Mouse (Mus musculus): ENCODE data around the gene Psmd7.
A peak's percentile ranks its signal among the peaks of the same experiment; 100 is the strongest.

Psmd7 gene

DNA sequence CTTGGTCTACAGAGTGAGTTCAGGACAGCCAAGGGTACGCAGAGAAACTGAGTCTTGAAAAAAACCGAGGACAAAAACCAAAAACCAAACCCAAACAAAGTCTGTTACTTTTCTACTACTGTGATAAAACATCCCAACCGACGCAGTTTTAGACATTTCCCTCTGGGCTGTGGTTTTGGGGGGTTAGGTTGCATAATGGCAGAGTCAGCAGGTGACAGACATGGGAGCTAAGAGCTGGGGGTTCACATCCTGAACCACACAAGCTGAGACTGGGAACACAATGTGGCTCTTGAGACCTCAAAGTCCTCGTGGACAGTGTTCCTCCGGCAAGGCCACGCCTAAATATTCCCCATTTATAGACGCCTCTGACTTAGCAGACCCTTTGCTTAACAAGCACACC is 10.1 kb downstream of the Psmd7 start:
- no peak for DNase-seq (ENCODE audit: low spot score in 2 of 2)

DNA sequence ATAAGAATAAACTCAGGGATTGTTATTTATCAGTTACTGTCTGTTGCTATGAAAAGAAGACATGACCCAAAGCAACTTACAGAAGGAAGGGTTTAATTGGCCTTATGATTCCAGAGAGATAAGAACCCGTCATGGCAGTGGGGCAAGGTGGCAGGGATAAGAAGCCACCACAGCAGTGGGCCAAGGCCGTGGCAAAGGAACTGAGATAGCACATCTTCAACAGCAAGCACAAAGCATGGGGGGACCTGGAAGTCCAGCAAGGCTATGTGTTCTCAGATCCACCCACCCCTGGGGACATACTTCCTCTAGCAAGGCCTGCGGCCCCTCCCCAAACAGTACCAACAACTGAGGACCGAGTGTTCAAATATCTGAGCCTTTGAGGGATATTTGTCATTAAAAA is 10.6 kb downstream of the Psmd7 start:
- DNase-seq (ENCODE audit: low spot score in 2 of 2) = no peak

DNA sequence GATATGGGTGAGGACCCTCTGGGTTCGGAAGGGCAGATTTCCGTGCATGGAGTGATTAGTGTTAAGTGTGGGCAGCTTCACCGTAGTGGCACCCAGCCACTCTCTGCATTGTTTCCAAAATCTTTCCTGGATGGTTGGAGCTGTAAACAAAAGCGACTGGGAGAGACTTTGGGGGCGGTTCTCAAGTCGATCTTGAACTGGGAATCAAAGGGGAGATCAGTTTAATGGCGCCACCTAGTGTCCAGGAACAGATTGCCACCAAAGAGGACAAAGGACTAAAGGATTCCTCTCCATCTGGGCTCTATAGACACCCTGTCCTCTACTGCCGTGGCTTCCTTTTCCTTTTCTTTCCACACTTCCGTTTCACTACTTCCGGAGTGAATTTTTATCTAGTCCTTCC is 11.6 kb downstream of the Psmd7 start:
- DNase-seq (ENCODE audit: low spot score in 2 of 2) = peak; percentile 69 to 85

DNA sequence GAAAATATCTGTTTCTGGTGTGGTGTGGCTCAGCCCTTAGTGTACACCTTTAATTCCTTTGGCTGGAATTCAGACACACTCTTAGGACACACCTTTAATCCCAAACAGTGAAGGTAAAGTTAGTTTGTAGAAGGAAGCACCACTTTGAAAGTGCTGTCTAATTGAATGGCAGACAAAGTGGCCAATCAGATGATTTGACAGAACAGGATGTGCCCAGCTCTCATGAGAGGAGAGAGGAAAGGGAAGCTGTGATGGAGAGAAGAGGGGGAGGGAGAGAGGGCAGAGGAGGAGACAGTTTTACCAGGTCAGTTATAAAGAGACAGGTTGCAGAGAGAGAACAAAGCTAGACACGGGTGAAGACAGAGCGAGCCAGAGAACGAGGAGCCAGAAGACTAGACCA is 13.5 kb downstream of the Psmd7 start:
- DNase-seq (ENCODE audit: low spot score in 2 of 2) = no peak

DNA sequence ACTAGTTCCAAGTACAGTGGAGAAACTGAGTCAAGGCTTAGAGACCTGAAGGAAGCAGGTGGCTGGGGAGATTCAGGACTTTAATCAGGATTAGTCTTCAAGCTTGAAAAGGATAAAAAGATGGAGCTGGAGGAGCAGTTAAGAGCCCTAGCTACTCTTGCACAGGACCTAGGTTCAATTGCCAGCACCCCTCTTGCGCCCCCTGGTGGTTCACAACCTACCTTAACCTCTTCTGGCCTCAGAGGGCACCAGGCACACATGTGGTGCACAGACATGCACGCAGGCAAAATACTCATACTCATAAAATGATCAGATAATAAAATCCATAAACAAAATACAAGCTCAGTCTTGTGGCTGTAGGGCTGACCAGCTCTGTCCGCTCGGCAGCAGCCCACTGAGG is 15.8 kb downstream of the Psmd7 start:
- peak in 1 of 2 experiments; percentile 39 for DNase-seq (ENCODE audit: low spot score in 2 of 2)

DNA sequence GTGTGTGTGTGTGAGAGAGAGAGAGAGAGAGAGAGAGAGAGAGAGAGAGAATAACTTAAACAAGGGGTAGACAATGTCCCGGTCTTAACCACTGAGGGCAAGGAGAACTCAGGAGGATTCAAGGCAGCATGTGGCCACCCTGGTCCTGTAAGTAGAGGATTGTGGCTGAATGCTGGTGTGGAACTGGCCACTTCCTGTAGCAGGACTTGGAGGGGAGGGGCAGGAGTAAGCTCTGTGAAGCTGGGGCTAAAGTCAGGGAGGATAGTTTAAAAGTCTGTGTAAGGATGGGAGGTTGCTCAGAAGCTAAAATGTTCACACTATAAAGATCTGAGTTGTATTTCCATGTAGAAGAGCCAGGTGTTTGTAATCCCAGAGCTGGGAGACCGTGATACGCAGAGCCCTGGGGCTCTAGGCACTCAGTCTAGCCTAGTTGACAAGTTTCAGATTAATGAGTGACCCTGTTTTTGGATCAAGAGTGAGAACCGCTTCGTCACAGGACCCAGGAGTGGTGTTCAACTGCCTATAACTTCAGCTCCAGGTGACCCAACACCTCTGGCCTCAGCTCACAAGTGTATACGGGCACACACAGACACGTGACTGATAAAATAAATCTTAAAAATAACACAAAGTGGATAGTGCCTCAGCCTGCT is 16.7 kb downstream of the Psmd7 start:
- no peak for DNase-seq (ENCODE audit: low spot score in 2 of 2)

DNA sequence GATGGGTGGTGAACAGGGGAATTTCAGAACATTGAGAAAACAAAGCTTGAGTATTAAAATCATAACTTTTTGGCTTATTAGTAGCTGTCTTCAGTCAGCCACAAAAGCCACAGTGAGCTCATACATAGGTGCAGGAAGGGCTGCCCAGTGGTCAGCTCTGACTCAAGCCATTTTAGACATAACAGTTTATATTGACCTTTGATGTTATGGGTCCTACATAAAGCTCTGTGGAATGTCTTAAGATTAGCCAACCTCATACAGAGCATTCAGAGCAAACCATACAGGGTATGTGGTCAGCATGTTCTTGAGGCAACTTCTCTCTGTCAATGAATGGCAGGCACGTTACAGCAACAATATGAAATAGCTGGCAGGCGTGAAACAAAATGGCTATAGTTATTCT is 17.2 kb downstream of the Psmd7 start:
- DNase-seq (ENCODE audit: low spot score in 2 of 2) = no peak

DNA sequence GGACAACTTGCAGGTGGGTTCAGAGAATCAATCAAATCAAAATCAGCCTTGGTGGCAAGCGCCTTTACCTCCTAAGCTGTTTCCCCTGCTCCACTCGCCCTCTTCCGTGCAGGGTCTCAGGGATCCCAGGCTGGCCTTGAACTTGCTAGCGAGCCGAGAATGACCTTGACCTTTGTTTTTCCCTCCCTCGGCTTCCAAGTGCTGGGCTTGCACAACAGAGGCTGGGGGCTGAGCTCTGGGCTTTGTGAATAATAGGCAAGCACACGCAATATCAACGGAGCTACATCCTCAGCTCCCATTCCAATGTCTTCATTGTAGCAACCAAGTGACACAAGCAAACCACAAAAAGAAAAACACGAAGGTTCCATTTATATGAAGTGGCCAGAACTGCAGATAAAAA is 26.1 kb downstream of the Psmd7 start:
- no peak for DNase-seq (ENCODE audit: low spot score in 2 of 2)

DNA sequence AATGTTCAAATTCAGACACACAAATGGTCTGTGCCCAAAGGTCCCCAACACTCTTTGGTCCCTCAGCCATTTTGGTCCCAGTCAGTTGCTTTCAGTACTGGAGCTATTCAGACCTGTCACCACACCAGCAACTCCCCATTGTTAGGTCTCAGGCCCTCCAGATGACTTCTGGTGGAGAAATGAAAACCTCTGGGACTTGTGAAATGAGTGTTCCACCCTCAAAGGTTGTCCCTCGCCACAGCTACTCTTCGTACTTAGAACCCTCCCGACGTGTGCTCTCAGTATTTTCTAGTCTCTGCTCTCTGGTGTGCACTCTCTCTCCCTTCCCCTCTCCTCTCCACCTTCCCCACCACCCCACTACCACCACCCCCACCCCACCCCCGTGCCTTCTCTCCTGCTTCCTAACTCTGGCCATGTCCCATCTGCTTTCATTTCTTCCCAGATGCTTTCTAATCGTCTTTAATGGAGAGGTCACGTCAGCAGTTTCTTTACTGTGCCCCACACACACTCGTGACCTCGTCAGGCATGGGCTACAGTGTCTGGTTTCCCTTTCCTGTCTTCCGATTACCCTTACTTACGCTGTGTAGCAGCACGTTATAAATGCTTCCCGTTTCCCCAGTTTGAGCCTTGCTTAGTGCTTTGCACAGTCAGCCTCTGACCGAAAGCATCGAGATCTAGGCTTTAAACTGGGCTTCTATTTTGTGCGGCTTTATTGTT is 27.3 kb downstream of the Psmd7 start:
- DNase-seq (ENCODE audit: low spot score in 2 of 2) = no peak

DNA sequence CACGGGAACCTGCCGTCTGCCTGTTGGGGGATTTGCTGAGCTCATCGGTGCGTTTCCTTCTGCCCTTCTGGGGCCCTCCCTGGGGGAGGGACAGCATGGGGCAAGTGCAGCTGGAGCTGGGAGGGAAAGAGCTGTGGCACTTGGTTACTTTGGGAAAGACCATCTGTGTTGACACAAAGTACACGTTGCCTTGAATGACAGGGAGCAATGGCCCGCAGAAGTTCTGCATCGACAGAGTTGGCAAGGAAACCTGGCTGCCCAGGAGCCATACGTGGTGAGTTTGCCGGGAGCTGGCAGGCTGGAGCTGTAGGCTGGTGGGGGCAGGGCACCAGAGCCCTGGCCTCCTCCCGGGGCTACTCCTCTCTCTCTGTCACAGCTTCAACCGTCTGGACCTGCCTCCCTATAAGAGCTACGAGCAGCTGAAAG is 31.7 kb downstream of the Psmd7 start:
- no peak for DNase-seq (ENCODE audit: low spot score in 2 of 2)

DNA sequence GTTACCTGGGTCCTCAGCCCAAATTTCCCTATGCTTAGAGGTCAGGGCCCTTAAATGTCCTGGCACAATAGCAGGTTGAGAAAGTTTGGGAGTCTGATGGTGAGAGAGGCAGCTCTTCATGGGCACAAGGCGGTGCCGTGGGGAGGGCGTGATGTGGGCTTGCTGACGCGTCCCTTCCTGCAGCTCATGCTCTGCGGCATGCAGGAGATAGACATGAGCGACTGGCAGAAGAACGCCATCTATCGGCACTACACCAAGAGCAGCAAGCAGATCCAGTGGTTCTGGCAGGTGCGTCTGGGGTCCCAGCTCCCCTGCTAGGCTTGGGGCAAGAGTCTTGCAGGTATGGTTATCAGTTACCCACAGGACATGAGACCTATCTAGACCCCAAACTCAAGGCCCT is 33.0 kb downstream of the Psmd7 start:
- no peak for DNase-seq (ENCODE audit: low spot score in 2 of 2)

DNA sequence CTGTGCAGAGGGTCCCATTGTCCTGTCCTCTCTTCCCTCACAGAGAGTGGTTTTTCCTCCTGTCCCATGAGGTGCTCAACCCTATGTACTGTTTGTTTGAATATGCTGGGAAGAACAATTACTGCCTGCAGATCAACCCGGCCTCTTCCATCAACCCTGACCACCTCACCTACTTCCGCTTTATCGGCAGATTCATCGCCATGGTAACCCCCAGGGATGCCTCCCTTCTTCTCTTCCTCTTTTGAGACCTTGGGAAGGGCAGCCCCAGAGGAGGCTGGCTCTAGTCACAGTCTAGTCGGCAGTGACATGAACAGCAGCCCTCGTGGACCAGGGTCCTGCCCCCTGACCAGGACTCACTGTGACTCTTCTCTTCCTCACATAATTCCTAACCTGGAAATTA is 36.0 kb downstream of the Psmd7 start:
- DNase-seq (ENCODE audit: low spot score in 2 of 2) = no peak

DNA sequence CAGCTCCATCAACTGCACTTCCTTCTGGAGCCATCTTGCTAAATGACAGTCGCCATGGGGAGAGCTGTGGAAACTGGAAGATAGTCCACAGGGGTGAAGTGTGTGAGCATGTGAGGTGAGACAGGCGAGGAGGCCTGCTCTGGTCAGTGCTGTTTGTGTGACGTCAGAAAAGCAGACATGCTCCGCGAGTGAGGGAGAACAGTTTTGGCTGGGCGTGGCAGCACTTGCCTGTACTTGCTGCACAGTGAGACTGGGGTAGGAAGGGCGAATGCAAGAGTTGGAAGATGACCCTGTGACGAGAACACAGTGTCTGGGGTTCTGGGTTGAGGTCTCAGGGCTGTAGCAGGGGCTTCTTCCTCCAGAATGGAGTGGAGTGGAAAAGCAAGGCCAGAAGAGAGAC is 41.4 kb downstream of the Psmd7 start:
- DNase-seq (ENCODE audit: low spot score in 2 of 2) = no peak

DNA sequence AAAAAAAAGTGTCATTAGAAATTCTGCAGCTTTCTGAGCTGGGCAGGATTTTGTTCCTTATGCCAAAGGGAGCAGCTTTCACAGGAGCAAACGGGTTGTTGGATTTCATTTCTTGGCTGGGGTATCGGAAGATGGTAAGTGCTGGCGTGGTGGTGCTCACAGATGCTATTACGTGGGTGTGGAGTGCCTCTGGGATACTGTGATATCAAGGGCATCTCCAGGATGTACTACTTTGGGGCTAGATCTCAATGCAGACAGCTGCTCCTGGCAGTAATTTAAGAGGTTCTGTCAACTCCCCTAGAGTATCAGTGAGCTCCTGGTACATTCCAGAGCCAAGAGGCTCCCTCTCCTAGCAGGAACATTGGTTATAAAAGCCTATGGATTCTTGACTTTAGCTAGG is 42.1 kb downstream of the Psmd7 start:
- peak; percentile 28 to 43 for DNase-seq (ENCODE audit: low spot score in 2 of 2)

DNA sequence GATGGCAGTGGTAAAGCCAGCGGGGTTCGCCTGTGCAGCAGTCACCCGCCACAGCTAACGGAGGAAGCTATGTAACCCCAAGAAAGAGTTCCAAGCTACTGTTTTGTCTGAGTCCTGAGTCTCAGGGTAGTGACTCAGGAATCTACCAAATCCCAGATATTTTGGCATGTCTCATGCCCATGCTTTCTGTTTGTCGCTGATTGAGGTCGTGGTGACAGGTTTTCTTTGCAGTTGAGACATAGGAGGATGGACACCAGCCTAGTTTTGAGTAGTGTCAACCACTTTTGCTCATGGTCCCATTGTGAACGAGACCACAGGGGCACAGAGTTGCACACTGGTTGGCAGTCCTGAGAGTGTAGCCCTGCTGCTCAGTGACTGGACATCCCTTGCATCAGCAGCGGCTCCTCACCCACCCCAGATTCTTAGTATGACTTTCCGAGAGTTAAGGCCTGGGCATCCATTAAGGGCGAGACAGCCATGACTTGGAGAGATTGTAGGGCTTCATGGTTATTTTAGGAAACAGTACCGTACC is 42.6 kb downstream of the Psmd7 start:
- DNase-seq (ENCODE audit: low spot score in 2 of 2) = no peak

DNA sequence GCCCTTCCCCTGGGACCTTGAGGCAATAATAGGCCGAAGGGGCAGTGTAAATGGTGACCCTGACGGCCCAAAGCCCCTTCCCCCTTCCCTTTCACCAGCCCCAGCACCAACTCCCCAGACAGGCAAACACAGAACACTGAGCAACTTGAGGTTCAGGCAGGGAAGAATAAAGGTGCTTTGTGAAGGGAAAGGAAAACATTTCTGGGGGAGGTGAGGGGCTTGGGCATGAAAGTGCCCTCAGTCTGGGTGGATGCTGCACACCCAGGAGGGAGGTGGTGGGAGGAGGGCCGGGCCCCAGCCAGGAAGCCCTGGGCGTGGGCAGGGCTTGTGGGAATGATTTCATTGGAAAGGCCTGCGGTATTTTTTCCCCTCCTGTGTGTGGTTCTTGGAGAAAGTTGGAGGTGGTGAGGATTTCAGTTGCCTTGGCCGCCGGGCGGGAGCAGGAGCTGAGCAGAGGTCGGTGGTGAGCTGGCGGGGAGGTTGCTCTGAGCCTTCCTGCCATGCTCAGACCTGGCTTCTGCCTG is 43.6 kb downstream of the Psmd7 start:
- DNase-seq (ENCODE audit: low spot score in 2 of 2) = peak in 1 of 2 experiments; percentile 17

DNA sequence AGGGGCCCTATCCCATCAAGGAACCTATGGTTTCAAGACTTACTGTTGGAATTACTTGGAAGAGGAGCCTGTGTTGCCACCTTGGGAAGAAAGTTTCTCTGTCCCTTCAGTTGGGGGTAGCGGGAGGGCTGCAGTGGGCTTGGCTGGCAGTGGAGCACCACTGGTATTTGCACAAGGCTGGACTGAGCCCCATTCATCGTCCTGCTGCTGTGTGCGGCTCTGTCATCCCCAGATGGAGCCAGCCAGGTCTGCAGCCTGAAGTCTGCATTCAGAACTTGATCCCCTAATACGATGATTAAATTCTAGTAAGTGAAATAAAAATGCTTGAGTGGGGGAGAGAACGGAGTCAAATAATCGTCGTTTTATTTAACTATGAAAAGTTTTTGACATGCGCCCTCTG is 44.1 kb downstream of the Psmd7 start:
- no peak for DNase-seq (ENCODE audit: low spot score in 2 of 2)

DNA sequence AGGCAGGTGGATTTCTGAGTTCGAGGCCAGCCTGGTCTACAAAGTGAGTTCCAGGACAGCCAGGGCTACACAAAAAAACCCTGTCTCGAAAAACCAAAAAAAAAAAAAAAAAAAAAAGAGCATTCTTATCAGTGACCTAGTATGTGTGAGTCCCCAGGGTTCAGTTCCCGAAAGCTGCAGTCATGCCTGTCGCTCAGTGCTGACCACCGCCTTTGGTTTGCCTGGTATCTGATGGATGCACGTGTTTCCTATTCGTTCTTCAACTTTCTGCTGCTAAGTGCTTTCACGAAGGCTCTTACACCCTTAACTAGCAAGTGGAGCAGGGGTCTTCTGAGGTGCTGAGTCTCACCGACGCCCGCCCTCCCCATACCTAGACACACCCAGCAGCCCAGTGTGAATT is 44.5 kb downstream of the Psmd7 start:
- DNase-seq (ENCODE audit: low spot score in 2 of 2) = no peak

DNA sequence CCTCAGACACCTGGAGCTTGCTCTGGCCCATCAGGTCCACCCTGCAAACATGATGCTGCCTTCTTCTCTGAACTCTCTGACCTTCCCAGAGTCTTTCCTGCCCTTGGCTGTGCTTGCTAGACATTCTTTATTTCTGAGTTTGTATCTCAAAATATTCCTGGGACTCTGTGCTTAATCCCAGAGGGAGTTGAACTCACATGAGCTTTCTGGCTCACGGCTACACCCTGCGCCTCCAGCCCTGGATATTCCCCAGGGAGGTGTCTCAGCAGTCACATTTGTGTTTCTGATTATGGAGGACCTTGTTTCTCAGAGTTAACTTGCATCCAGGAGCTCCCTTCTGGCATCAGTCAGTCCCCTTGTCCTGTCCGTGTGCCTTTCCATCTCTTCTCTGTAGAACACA is 46.1 kb downstream of the Psmd7 start:
- no peak for DNase-seq (ENCODE audit: low spot score in 2 of 2)

DNA sequence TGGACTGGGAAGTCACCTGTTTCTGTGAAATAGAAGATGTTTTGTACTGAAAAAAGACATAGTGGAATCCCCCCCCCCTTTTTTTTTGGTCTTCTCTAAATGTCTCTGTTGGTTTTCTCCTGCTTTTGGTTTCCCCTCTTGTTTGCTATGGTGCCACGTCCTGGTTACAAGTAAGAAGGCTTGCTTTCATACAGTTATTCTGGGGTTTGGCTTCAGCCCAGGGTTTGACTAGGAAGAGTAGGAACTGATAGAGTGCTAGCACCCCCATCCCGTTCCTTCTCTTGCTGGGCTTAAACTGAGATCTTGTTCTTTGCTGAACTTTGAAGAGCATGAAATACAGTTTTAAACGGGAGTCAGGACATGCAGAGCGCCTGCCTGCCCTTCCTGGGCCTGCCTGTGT is 46.9 kb downstream of the Psmd7 start:
- DNase-seq (ENCODE audit: low spot score in 2 of 2) = no peak

DNA sequence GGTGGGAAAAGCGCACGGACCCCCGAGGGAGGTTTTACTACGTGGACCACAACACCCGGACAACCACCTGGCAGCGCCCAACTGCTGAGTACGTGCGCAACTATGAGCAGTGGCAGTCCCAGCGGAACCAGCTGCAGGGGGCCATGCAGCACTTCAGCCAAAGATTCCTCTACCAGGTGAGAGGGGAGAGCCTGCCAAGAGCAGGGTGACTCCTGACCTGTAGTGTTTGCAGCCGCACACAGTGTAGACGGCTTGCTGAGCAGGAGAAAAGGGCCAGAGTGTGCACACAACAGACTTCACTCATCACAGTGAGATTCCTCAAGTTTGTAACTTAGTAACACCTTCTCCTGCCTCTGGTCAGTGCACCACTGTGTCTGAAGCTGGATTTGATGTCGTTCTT is 47.6 kb downstream of the Psmd7 start:
- DNase-seq (ENCODE audit: low spot score in 2 of 2) = no peak

DNA sequence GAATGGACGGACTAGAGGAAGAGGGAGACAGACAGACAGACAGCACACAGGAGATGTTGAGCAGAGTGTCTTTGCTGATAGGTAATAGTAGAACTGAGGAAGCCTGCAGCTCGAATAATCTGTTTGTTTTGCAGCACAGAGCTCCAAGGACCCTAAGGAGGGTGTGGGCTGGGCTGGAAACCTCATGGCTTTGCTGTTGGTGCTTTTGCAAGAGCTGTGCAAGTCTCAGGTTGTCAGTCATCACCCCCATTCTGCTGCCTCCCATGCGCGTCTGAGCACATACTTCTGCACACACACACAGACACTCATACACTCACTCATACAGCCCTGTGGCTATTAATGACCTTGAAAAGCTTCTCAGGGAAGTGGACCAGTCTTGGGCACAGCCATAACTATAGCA is 50.8 kb downstream of the Psmd7 start:
- DNase-seq (ENCODE audit: low spot score in 2 of 2) = no peak
